Mouse (Mus musculus) forebrain, embryonic 14.5 days (tissue): ENCODE data around the gene Imp3. TPM values are rescaled to one million over a fixed set of nuclear protein-coding genes. Genes with fewer than 3 reads are reported as not detected.

ENCODE experiments used
- ATAC-seq: fragments of 200-750 bp; cut with Nextera tagmentation; 2 replicates; pipeline ENCODE4 v1.8.0; 2017; ENCODE audit warnings: mild to moderate bottlenecking, moderate library complexity
- DNase-seq: peaks from one replicate; pipeline ENCODE4 v3.0.0-alpha.2; 2015; ENCODE audit warnings: low spot score
- H3K27ac ChIP-seq: fragments of 300-500 bp; sonication (generic); 2 replicates; pipeline ENCODE4 v1.5.1; 2014; ENCODE audit warnings: low read depth, mild to moderate bottlenecking, control low read depth, low read length, moderate library complexity
- H3K27me3 ChIP-seq: fragments of 300-500 bp; sonication (generic); replicated peaks from 2 replicates; pipeline ENCODE4 v1.6.1; 2014; ENCODE audit warnings: low read length, control low read depth, mixed read lengths; ENCODE audit not compliant: control insufficient read depth, insufficient read depth
- H3K36me3 ChIP-seq: fragments of 300-500 bp; sonication (generic); 2 replicates; pipeline ENCODE4 v1.6.1; 2014; ENCODE audit warnings: low read length, control low read depth; ENCODE audit not compliant: control insufficient read depth, insufficient read depth
- H3K4me1 ChIP-seq: fragments of 300-500 bp; sonication (generic); 2 replicates; pipeline ENCODE4 v1.6.1; 2014; ENCODE audit warnings: antibody characterized with exemption, low read length, control low read depth; ENCODE audit not compliant: control insufficient read depth, insufficient read depth
- H3K4me2 ChIP-seq: fragments of 300-500 bp; sonication (generic); 2 replicates; pipeline ENCODE4 v1.6.1; 2014; ENCODE audit warnings: mild to moderate bottlenecking, control low read depth, low read length
- H3K4me3 ChIP-seq: fragments of 300-500 bp; sonication (generic); 2 replicates; pipeline ENCODE4 v1.5.1; 2014; ENCODE audit warnings: low read depth, low read length, control low read depth
- H3K9ac ChIP-seq: fragments of 300-500 bp; sonication (generic); 2 replicates; pipeline ENCODE4 v1.6.1; 2014; ENCODE audit warnings: mild to moderate bottlenecking, low read length, control low read depth, moderate library complexity
- H3K9me3 ChIP-seq: fragments of 300-500 bp; sonication (generic); replicated peaks from 2 replicates; pipeline ENCODE4 v1.6.1; 2016; ENCODE audit warnings: low read length, control low read depth, mixed read lengths; ENCODE audit not compliant: control insufficient read depth
- WGBS: fragments of 180-500 bp; shearing (Covaris S2); extraction: QIAGEN DNeasy Blood & Tissue Kit; methylation state at CpG from one replicate; pipeline ENCODE4 v1.1.7; 2014; 5-methylcytosine and 5-hydroxymethylcytosine counted together
- polyA plus RNA-seq: library from polyadenylated mRNA; unstranded; fragments of >200 nt; fragmentation: Nextera tagmentation; extraction: Ambion mirVana; gene quantifications from 2 replicates; pipeline ENCODE4 v1.2.1, GENCODE M21; 2014

Gene Imp3
- polyA plus RNA-seq, 1 experiment from 2014 or later, result 100 TPM

GRCm38 (mm10) chr9:56973960-56974524, 36.8 kb downstream of the Imp3 start:
- peaks cover 16% of the 10 kb centered on the region for H3K36me3 ChIP-seq
- H3K4me2 ChIP-seq, result no peak overlapping the region
- no peak overlapping the region for H3K4me3 ChIP-seq
- no peaks in the 10 kb centered on the region for H3K4me1 ChIP-seq
- DNase-seq, result no peak
- H3K9ac ChIP-seq, result no peak overlapping the region
- H3K27me3 ChIP-seq, result no peaks in the 10 kb centered on the region
- no peak overlapping the region for H3K27ac ChIP-seq
- ATAC-seq, result no peak
- H3K9me3 ChIP-seq, result no peaks in the 10 kb centered on the region
- WGBS, result 85% methylated on average over 8 of the region's 8 CpGs

- no peaks in the 10 kb centered on the region for H3K9me3 ChIP-seq
- no peak for ATAC-seq
- 85% methylated on average over 3 of the region's 3 CpGs for WGBS
These were observed 37.9 kb downstream of the Imp3 start for GRCm38 (mm10) chr9:56975199-56975598.

GRCm38 (mm10) chr9:56980186-56980585, 42.9 kb downstream of the Imp3 start:
- whole genome bisulfite sequencing, result 93% methylated on average over 6 of the region's 6 CpGs
- no peak for ATAC-seq
- Histone ChIP-seq H3K27ac (no peak overlapping the region), H3K9me3 (no peaks in the 10 kb centered on the region), H3K4me2 (no peak overlapping the region), H3K27me3 (no peaks in the 10 kb centered on the region), H3K4me1 (no peaks in the 10 kb centered on the region), H3K9ac (no peak overlapping the region), H3K36me3 (peaks cover 28% of the 10 kb centered on the region; the same call in 1 of the 2 replicates), H3K4me3 (no peak overlapping the region)
- no peak for DNase-seq

More at GRCm38 (mm10) chr9:56975199-56975598, 37.9 kb downstream of the Imp3 start:
- Histone ChIP-seq H3K9ac (no peak overlapping the region), H3K4me2 (no peak overlapping the region), H3K27me3 (no peaks in the 10 kb centered on the region), H3K36me3 (peaks cover 16% of the 10 kb centered on the region), H3K4me3 (no peak overlapping the region), H3K27ac (no peak overlapping the region), H3K4me1 (no peaks in the 10 kb centered on the region)
- no peak for DNase-seq

GRCm38 (mm10) chr9:56981502-56981901, 44.2 kb downstream of the Imp3 start:
- no peak overlapping the region for H3K27ac ChIP-seq
- 70% methylated on average over 1 of the region's 1 CpGs for WGBS
- no peak overlapping the region for H3K9ac ChIP-seq
- H3K4me2 ChIP-seq, result no peak overlapping the region
- DNase-seq (no peak), ATAC-seq (no peak)
- no peaks in the 10 kb centered on the region for H3K9me3 ChIP-seq
- peaks cover 25% of the 10 kb centered on the region; the same call in 1 of the 2 replicates for H3K36me3 ChIP-seq
- no peaks in the 10 kb centered on the region for H3K4me1 ChIP-seq
- no peak overlapping the region for H3K4me3 ChIP-seq
- no peaks in the 10 kb centered on the region for H3K27me3 ChIP-seq

Other genes starting within 250 kb of the Imp3 start
- gene Lingo1, start 141.0 kb upstream of the Imp3 start, polyA plus RNA-seq, result 19.0 and 26.7 TPM in 2 replicates
- not detected in 2 replicates for gene Odf3l1, start 72.8 kb upstream of the Imp3 start, polyA plus RNA-seq
- 3.0 and 4.8 TPM in 2 replicates for gene Cspg4, start 72.4 kb upstream of the Imp3 start, polyA plus RNA-seq
- gene Snx33, start 9.1 kb upstream of the Imp3 start, polyA plus RNA-seq, result 1.7 and 1.9 TPM in 2 replicates
- 27.4 and 29.1 TPM in 2 replicates for gene Snupn, start 13.4 kb downstream of the Imp3 start, polyA plus RNA-seq
- 27.3 and 28.2 TPM in 2 replicates for gene Ptpn9, start 57.4 kb downstream of the Imp3 start, polyA plus RNA-seq
- 28.5 and 34.2 TPM in 2 replicates for gene Sin3a, start 134.6 kb downstream of the Imp3 start, polyA plus RNA-seq
- 24.4 and 34.3 TPM in 2 replicates for gene Man2c1, start 193.2 kb downstream of the Imp3 start, polyA plus RNA-seq
- 5.5 and 7.0 TPM in 2 replicates for gene Neil1, start 210.8 kb downstream of the Imp3 start, polyA plus RNA-seq
- gene Commd4, start 220.9 kb downstream of the Imp3 start, polyA plus RNA-seq, result 164 and 191 TPM in 2 replicates